Mouse (Mus musculus): ENCODE results near the gene Sowahc. TPM values are rescaled to one million over a fixed set of nuclear protein-coding genes. Genes with fewer than 3 reads are reported as not detected.

The Sowahc gene
- polyA plus RNA-seq, 1 experiment from 2014 or later: 14.4 TPM

GRCm38 (mm10) chr10:59253541-59254079 lies 31.9 kb downstream of the Sowahc start:
- no peak overlapping the region for H3K4me2 ChIP-seq
- no peak overlapping the region for H3K27ac ChIP-seq
- no peak overlapping the region for H3K4me3 ChIP-seq (replicated peaks)
- 65% methylated on average over 8 of the region's 8 CpGs for WGBS
- no peaks in the 10 kb centered on the region for H3K27me3 ChIP-seq
- no peaks in the 10 kb centered on the region for H3K9me3 ChIP-seq
- H3K9ac ChIP-seq (replicated peaks): no peak overlapping the region
- no peak for ATAC-seq (ENCODE audit: insufficient number of reproducible peaks, insufficient read depth, low FRiP score, low TSS enrichment, low read depth)
- no peaks in the 10 kb centered on the region for H3K4me1 ChIP-seq (replicated peaks)
- no peaks in the 10 kb centered on the region for H3K36me3 ChIP-seq

- ATAC-seq (ENCODE audit: insufficient number of reproducible peaks, insufficient read depth, low FRiP score, low TSS enrichment, low read depth): no peak
- Histone ChIP-seq H3K36me3 (no peaks in the 10 kb centered on the region), H3K27me3 (no peaks in the 10 kb centered on the region), H3K9ac (replicated peaks) (no peak overlapping the region), H3K9me3 (no peaks in the 10 kb centered on the region), H3K4me3 (replicated peaks) (no peak overlapping the region), H3K27ac (no peak overlapping the region), H3K4me1 (replicated peaks) (peaks cover 8% of the 10 kb centered on the region), H3K4me2 (no peak overlapping the region)
- WGBS: 82% methylated on average over 2 of the region's 2 CpGs
These were observed 34.8 kb downstream of the Sowahc start for GRCm38 (mm10) chr10:59256533-59256932.

GRCm38 (mm10) chr10:59259572-59259971 lies 37.8 kb downstream of the Sowahc start:
- ATAC-seq (ENCODE audit: insufficient number of reproducible peaks, insufficient read depth, low FRiP score, low TSS enrichment, low read depth): no peak
- Histone ChIP-seq H3K9me3 (no peaks in the 10 kb centered on the region), H3K9ac (replicated peaks) (no peak overlapping the region), H3K27ac (no peak overlapping the region), H3K27me3 (no peaks in the 10 kb centered on the region; the same call in 1 of the 2 replicates), H3K4me3 (replicated peaks) (no peak overlapping the region), H3K4me2 (no peak overlapping the region), H3K36me3 (no peaks in the 10 kb centered on the region), H3K4me1 (replicated peaks) (peaks cover 10% of the 10 kb centered on the region)
- WGBS: 48% methylated on average over 6 of the region's 6 CpGs

GRCm38 (mm10) chr10:59261603-59262002 lies 39.9 kb downstream of the Sowahc start:
- no peaks in the 10 kb centered on the region; the same call in 1 of the 2 replicates for H3K27me3 ChIP-seq
- peaks cover 17% of the 10 kb centered on the region for H3K4me1 ChIP-seq (replicated peaks)
- no peak for ATAC-seq (ENCODE audit: insufficient number of reproducible peaks, insufficient read depth, low FRiP score, low TSS enrichment, low read depth)
- H3K9me3 ChIP-seq: no peaks in the 10 kb centered on the region
- no peak overlapping the region for H3K27ac ChIP-seq
- H3K4me2 ChIP-seq: no peak overlapping the region
- WGBS: 88% methylated on average over 3 of the region's 3 CpGs
- no peaks in the 10 kb centered on the region for H3K36me3 ChIP-seq
- H3K4me3 ChIP-seq (replicated peaks): no peak overlapping the region
- no peak overlapping the region for H3K9ac ChIP-seq (replicated peaks)

GRCm38 (mm10) chr10:59262021-59262420 lies 40.3 kb downstream of the Sowahc start:
- WGBS: 65% methylated on average over 1 of the region's 1 CpGs
- Histone ChIP-seq H3K36me3 (no peaks in the 10 kb centered on the region), H3K4me3 (replicated peaks) (no peak overlapping the region), H3K9me3 (no peaks in the 10 kb centered on the region), H3K9ac (replicated peaks) (no peak overlapping the region), H3K4me2 (no peak overlapping the region), H3K27me3 (no peaks in the 10 kb centered on the region; the same call in 1 of the 2 replicates), H3K27ac (no peak overlapping the region), H3K4me1 (replicated peaks) (peaks cover 17% of the 10 kb centered on the region)
- no peak for ATAC-seq (ENCODE audit: insufficient number of reproducible peaks, insufficient read depth, low FRiP score, low TSS enrichment, low read depth)

- Histone ChIP-seq H3K4me1 (replicated peaks) (peaks cover 23% of the 10 kb centered on the region), H3K9me3 (no peaks in the 10 kb centered on the region), H3K4me3 (replicated peaks) (no peak overlapping the region), H3K27me3 (no peaks in the 10 kb centered on the region; the same call in 1 of the 2 replicates), H3K36me3 (no peaks in the 10 kb centered on the region), H3K4me2 (no peak overlapping the region), H3K27ac (no peak overlapping the region), H3K9ac (replicated peaks) (no peak overlapping the region)
- no peak for ATAC-seq (ENCODE audit: insufficient number of reproducible peaks, insufficient read depth, low FRiP score, low TSS enrichment, low read depth)
- WGBS: 74% methylated on average over 7 of the region's 7 CpGs
These were observed 41.2 kb downstream of the Sowahc start for GRCm38 (mm10) chr10:59262979-59263378.

- ATAC-seq (ENCODE audit: insufficient number of reproducible peaks, insufficient read depth, low FRiP score, low TSS enrichment, low read depth): no peak
- 55% methylated on average over 7 of the region's 7 CpGs for WGBS
- Histone ChIP-seq H3K9ac (replicated peaks) (no peak overlapping the region), H3K9me3 (no peaks in the 10 kb centered on the region), H3K4me1 (replicated peaks) (peaks cover 17% of the 10 kb centered on the region), H3K4me3 (replicated peaks) (no peak overlapping the region), H3K27me3 (no peaks in the 10 kb centered on the region; the same call in 1 of the 2 replicates), H3K4me2 (no peak overlapping the region), H3K36me3 (no peaks in the 10 kb centered on the region), H3K27ac (0 out of 2 replicates have a peak overlapping the region, but pooled peaks have one; percentile 17)
These were observed 43.3 kb downstream of the Sowahc start for GRCm38 (mm10) chr10:59265067-59265466.

- Histone ChIP-seq H3K27me3 (no peaks in the 10 kb centered on the region; the same call in 1 of the 2 replicates), H3K27ac (no peak overlapping the region), H3K9ac (replicated peaks) (no peak overlapping the region), H3K9me3 (no peaks in the 10 kb centered on the region), H3K36me3 (no peaks in the 10 kb centered on the region), H3K4me2 (no peak overlapping the region), H3K4me3 (replicated peaks) (no peak overlapping the region), H3K4me1 (replicated peaks) (peaks cover 17% of the 10 kb centered on the region)
- ATAC-seq (ENCODE audit: insufficient number of reproducible peaks, insufficient read depth, low FRiP score, low TSS enrichment, low read depth): no peak
- WGBS: 51% methylated on average over 4 of the region's 4 CpGs
These were observed 43.9 kb downstream of the Sowahc start for GRCm38 (mm10) chr10:59265674-59266073.

GRCm38 (mm10) chr10:59266097-59266496 lies 44.3 kb downstream of the Sowahc start:
- no peak for ATAC-seq (ENCODE audit: insufficient number of reproducible peaks, insufficient read depth, low FRiP score, low TSS enrichment, low read depth)
- H3K36me3 ChIP-seq: no peaks in the 10 kb centered on the region
- no peak overlapping the region for H3K9ac ChIP-seq (replicated peaks)
- no peak overlapping the region for H3K27ac ChIP-seq
- 84% methylated on average over 1 of the region's 1 CpGs for WGBS
- peaks cover 17% of the 10 kb centered on the region for H3K4me1 ChIP-seq (replicated peaks)
- no peaks in the 10 kb centered on the region for H3K9me3 ChIP-seq
- no peak overlapping the region for H3K4me3 ChIP-seq (replicated peaks)
- H3K4me2 ChIP-seq: no peak overlapping the region
- no peaks in the 10 kb centered on the region; the same call in 1 of the 2 replicates for H3K27me3 ChIP-seq

GRCm38 (mm10) chr10:59267275-59267674 lies 45.5 kb downstream of the Sowahc start:
- Histone ChIP-seq H3K4me3 (replicated peaks) (no peak overlapping the region), H3K9me3 (no peaks in the 10 kb centered on the region), H3K9ac (replicated peaks) (no peak overlapping the region), H3K27me3 (no peaks in the 10 kb centered on the region; the same call in 1 of the 2 replicates), H3K4me2 (no peak overlapping the region), H3K36me3 (no peaks in the 10 kb centered on the region), H3K4me1 (replicated peaks) (peaks cover 13% of the 10 kb centered on the region), H3K27ac (no peak overlapping the region)
- no peak for ATAC-seq (ENCODE audit: insufficient number of reproducible peaks, insufficient read depth, low FRiP score, low TSS enrichment, low read depth)
- WGBS: 36% methylated on average over 2 of the region's 2 CpGs

GRCm38 (mm10) chr10:59268109-59268508 lies 46.4 kb downstream of the Sowahc start:
- Histone ChIP-seq H3K36me3 (no peaks in the 10 kb centered on the region), H3K4me2 (no peak overlapping the region), H3K9me3 (no peaks in the 10 kb centered on the region), H3K4me1 (replicated peaks) (peaks cover 13% of the 10 kb centered on the region), H3K27ac (no peak overlapping the region), H3K27me3 (no peaks in the 10 kb centered on the region; the same call in 1 of the 2 replicates), H3K4me3 (replicated peaks) (no peak overlapping the region), H3K9ac (replicated peaks) (no peak overlapping the region)
- WGBS: 29% methylated on average over 4 of the region's 4 CpGs
- no peak for ATAC-seq (ENCODE audit: insufficient number of reproducible peaks, insufficient read depth, low FRiP score, low TSS enrichment, low read depth)

GRCm38 (mm10) chr10:59268754-59269153 lies 47.0 kb downstream of the Sowahc start:
- no peaks in the 10 kb centered on the region; the same call in 1 of the 2 replicates for H3K27me3 ChIP-seq
- no peak overlapping the region for H3K27ac ChIP-seq
- H3K36me3 ChIP-seq: no peaks in the 10 kb centered on the region
- no peak for ATAC-seq (ENCODE audit: insufficient number of reproducible peaks, insufficient read depth, low FRiP score, low TSS enrichment, low read depth)
- H3K4me3 ChIP-seq (replicated peaks): no peak overlapping the region
- no peak overlapping the region for H3K4me2 ChIP-seq
- no peaks in the 10 kb centered on the region for H3K9me3 ChIP-seq
- no peak overlapping the region for H3K9ac ChIP-seq (replicated peaks)
- peaks cover 13% of the 10 kb centered on the region for H3K4me1 ChIP-seq (replicated peaks)
- 14% methylated on average over 3 of the region's 3 CpGs for WGBS

Measured in limb, embryonic 12.5 days (tissue).